Mouse (Mus musculus) cerebellum, adult 11-12 months (tissue): ENCODE measurements around the gene Arid1b.

Source experiments
- DNase-seq: peaks from one replicate; pipeline ENCODE4 v3.0.0; 2022

Gene Arid1b

DNA sequence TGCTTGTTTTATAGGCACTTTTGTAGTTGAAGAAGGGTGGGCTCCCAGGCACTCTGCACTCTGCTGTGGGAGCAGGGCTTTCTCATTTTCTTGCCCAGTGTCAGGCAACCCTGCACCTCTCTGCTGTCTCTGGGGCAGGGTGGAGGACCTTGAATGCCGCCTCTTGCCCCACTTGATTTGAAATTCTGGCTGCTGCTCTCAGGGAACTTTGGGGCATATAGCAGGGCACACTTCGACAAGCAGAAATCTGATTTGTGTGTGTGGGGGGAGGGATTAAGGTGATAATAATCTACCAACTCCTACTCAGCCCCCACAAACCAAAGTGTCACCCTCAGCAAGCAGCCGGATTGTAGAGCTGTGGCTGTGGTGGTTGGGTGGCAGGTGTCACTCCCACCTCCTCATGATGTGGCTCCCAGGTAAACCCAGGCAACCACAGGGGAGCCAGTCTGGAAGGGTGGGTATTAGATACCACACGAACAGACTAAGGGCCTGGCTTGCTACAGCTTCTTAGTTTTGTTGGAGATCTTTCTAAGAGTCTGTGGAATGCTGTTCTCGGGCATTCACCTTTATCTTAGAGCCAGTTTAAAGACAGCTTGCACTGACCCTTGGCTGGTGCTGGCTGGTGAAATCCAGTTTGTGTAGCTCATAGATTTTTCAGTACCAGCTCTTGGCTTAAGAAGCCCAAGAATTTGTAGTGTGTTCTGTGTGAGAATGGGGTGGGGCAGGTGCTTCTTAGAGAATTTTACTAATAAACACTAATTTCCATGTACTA, 131.1 kb downstream of the Arid1b start:
- DNase-seq = no peak

- DNase-seq = no peak
These were observed 132.0 kb downstream of the Arid1b start for GRCm38 (mm10) chr17:5125856-5126806.

DNA sequence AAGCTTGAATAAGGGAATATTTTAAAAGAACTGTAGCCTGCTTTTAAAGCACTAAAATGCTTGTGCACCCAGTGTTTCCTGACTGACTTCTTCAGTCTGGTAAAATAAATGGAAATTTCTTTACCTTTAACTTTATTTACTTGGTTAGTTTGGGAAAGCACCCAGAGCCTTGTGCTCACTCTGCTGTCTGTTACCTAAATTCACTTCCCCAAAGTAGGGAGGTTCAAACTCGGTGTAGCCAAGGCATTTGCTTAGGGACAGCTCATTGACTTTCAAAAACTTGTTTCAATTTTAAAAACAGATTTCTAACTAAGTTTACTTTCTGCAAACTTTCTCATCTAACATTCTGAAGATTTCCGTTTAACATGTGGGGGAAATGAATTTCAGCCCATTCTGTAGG, 135.5 kb downstream of the Arid1b start:
- no peak for DNase-seq

- DNase-seq = no peak
These were observed 136.0 kb downstream of the Arid1b start for GRCm38 (mm10) chr17:5130116-5130515.

GRCm38 (mm10) chr17:5131706-5132105, 137.6 kb downstream of the Arid1b start:
- no peak for DNase-seq

GRCm38 (mm10) chr17:5132296-5132986, 138.3 kb downstream of the Arid1b start:
- DNase-seq = no peak

- DNase-seq = no peak
These were observed 138.8 kb downstream of the Arid1b start for GRCm38 (mm10) chr17:5132987-5133355.

GRCm38 (mm10) chr17:5133831-5134230, 139.7 kb downstream of the Arid1b start:
- DNase-seq = no peak

DNA sequence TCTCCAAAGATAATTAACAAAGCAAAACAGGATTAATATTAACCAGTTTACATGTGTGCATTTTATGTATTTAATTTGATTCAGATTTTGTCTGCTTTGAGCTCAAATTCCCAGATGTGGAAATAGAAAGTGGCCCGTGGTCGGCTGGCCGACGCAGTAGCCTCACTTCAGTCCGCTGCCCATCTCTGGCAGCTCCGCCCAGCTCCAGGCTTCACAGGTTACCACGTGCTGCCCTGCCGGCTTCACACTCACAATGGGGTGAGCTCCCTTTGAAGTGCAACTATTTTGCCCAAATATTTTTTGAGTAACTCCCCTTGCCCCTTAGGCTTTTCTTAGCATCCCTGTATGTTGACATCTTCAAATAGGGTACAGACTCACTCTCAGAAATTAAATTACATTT, 140.1 kb downstream of the Arid1b start:
- no peak for DNase-seq

DNA sequence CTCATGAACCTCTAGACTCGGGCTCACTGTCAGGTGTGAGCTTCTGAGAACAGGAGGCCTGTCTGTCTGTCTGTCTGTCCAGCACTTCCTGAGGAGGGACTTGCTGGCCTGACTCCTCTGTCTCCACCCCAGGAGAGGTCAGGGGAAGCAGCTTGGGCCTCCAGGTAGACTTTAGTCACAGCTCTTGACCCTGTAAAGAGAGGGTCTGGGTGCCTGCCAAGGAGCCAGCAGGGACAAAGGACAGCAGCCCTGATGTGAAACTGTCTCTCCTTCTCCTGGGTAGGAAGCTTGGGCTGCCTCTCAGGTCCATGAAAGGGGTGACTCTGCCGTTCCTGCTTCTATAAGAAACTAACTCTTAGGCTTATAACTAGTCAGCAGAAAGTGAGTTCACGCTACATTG, 143.8 kb downstream of the Arid1b start:
- DNase-seq = no peak

DNA sequence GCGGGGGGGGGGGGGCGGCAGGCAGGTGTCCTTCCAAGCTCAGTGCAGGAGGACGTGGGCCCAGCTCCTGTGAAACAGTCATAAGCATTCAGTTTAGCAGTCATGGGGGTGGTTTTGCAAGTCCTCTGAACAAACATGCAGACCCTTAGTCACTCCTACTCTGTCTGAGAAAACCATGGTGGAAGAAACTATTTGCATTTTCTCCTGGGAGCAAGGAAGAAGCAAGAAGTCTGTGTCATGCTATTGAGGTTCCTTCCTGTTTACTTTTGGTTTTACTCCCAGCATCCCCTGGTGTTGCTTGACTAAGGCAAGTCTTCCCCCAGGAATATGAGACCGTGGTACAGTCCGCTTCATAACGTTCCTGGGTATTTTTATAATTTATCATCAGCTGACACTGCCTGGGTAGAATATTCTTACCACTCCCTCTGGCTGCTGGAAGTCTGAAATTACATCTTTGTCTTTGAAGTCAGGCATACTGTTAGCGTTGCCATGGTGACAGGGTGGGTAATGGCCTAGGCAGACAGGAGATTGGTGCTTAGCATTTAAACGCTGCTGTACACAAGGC, 144.6 kb downstream of the Arid1b start:
- DNase-seq = no peak

DNA sequence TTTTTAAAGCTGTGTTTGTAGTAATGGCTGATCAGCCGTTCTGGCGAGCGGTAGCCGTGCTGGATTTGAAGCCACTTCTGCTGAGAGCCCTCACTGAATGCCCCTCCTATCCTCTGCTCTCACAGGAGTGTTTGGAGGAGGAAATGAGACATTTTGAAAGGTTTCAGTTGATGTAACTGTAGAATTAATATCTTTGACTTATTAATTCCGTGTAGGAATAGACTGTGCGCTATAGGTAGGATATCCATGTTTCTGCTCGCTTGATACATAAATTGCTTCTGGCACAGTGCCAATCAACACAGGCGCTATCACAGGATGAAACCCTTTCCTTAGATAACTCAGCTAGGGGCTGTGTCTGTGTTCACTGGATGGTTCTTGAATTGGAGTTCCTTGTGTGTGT, 145.4 kb downstream of the Arid1b start:
- no peak for DNase-seq

- DNase-seq = no peak
These were observed 149.8 kb downstream of the Arid1b start for GRCm38 (mm10) chr17:5143735-5144439.

DNA sequence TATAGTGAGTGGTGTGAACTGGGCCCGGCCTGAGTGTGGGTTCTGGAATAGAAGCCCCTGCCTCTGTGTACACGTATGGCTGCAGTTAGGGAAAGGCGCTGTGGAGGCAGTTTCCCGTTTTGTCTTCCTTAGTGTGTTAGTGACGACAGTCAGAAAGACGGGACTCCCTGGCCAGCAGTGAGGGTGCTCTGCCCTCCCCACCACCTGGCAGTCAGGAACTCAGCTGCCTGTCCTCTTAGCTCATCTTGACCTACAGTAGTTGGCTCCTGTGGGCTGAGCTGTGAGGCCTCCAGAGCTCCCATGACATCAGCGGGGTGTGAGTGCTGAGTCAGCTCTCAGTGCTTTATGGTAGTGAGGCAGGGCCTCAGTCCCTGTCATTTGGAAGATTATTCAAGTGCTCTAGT, 156.5 kb downstream of the Arid1b start:
- no peak for DNase-seq

- DNase-seq = no peak
These were observed 157.7 kb downstream of the Arid1b start for GRCm38 (mm10) chr17:5151852-5152251.

GRCm38 (mm10) chr17:5153461-5153860, 159.3 kb downstream of the Arid1b start:
- DNase-seq = no peak

DNA sequence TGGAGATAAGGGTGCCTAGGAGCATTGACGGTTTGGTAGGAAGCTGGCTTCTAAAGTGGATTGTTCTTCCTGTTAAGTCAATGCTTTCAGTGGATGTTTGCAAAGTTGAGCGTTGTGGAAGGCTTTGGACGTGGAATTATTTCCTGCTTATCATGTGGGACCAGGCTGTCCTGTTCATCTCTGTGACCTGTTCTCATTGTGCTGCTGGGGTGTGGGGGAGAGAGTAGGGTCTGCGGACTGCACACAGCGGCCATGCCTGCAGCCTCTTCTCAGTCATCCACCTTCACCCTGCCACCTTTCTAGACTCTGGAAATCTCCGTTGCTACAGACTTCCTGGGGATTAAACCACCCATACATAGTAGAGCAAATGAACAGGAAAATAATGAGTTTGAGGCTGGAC, 160.2 kb downstream of the Arid1b start:
- no peak for DNase-seq

- no peak for DNase-seq
These were observed 163.5 kb downstream of the Arid1b start for GRCm38 (mm10) chr17:5157609-5158008.

DNA sequence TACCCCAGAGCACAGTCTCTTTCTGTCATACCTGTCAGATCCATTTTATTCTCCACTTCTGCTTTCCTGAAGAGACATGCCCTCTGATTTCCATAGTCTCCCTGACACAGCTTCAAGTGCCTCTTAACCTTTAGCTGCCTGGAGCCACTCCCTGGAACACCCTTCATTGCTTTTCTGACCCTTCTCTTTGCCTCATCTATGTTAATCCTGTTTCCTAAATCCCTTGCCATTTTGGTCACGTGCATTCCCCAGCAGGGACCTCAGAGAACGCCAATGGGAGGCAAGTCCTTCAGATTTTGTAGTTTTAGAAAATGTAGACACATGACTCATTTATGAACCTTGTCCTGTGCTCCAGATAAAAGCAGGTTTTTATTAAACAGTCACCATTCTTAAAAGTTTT, 168.4 kb downstream of the Arid1b start:
- no peak for DNase-seq

DNA sequence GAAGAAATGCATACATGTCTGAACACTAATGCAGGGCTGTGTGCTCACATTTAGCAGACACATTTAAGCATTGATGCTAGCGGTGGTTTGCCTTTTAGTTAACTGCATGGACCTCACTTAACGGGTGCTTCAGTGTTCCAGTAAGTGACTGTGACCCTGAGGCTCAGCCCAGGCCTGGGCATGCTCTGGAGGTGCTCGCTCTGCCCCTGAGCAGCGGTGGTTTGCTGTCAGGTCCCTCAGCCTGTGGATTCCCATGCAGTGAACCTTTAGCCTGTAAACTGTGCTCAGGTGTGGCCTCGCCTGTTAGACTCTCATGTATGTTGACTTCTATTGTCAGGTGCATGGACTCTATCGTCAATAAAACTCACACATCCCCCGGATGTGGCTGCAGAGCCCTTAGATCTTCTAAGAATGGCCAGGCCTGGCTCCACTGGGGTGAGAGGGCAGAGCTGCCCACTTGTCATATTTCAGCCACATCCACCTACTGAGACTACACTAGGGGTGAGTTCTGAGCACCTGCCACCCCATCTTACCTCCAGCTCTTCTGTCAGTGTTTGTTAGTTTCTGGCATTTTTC, 169.2 kb downstream of the Arid1b start:
- DNase-seq = no peak

DNA sequence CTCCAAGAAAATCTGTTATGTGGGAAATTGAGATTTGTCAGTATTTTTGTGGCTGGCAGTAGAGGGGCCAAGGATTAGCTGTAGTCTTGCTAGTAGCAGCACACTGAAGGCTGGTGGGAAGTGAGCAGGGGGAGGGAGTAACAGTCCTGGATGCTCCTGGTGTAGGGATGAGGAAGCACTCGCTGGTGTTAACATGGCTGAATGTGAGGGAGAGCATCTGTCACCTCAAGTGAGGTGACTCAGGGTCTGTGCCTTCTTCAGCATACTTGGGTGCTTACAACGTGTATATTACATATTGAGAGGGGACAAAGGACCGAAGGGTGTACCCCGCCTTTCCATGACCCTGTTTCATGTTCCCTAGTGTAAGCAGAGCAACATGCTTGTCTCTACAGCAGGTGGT, 170.7 kb downstream of the Arid1b start:
- no peak for DNase-seq

DNA sequence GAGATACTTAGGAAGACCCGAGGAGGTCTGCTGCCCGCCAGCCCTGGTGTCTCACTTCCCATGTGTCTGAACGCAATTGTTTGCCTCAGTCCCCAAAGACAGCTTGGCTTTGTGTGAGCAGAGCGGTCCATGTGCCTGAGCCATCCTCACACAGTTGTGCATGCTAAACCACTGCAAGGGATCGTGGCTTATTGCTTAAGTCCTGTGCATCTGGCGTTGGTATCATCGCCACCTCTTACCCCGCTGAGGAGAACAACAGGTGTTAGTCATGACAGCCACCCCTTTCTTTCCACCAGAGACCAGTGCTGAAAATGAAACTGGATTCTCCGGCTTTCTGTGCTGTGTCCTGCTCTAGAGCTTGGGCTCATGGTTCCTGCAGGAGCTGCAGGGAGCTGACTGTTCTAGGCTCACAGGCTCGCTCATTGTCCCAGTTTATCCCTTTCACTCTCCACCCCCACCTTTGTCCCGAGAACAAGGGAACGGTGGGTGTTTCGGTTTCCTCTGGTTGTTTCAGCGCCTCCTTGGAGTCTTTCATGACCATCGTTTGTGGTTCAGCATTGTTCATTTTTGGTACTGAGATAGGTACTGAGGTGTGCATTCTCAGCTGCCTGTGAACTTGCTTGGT, 171.2 kb downstream of the Arid1b start:
- DNase-seq = no peak
